Mouse (Mus musculus): ENCODE data around the gene Smim20. TPM values are rescaled to one million over a fixed set of nuclear protein-coding genes. Genes with fewer than 3 reads are reported as not detected.

The Smim20 gene
- polyA plus RNA-seq, 1 experiment from 2014 or later: 65.6 TPM

GRCm38 (mm10) chr5:53269799-53270198, 2.9 kb downstream of the Smim20 start:
- no peak overlapping the region for H3K27ac ChIP-seq
- no peak for ATAC-seq (ENCODE audit: low FRiP score, low read depth)
- 95% methylated on average over 5 of the region's 5 CpGs for whole genome bisulfite sequencing

GRCm38 (mm10) chr5:53270947-53271711, 4.2 kb downstream of the Smim20 start:
- Histone ChIP-seq H3K27me3 (replicated peaks) (no peaks in the 10 kb centered on the region), H3K27ac (no peak overlapping the region), H3K36me3 (no peaks in the 10 kb centered on the region), H3K4me2 (replicated peaks) (no peak overlapping the region), H3K9me3 (no peaks in the 10 kb centered on the region), H3K4me3 (no peak overlapping the region), H3K4me1 (peaks cover 22% of the 10 kb centered on the region), H3K9ac (no peak overlapping the region)
- 94% methylated on average over 13 of the region's 13 CpGs for WGBS
- no peak for ATAC-seq (ENCODE audit: low FRiP score, low read depth)

More at GRCm38 (mm10) chr5:53269799-53270198, 2.9 kb downstream of the Smim20 start:
- H3K4me1 ChIP-seq: peaks cover 16% of the 10 kb centered on the region
- no peaks in the 10 kb centered on the region for H3K36me3 ChIP-seq
- H3K4me3 ChIP-seq: no peak overlapping the region
- H3K4me2 ChIP-seq (replicated peaks): no peak overlapping the region
- no peaks in the 10 kb centered on the region for H3K27me3 ChIP-seq (replicated peaks)
- no peak overlapping the region for H3K9ac ChIP-seq
- H3K9me3 ChIP-seq: no peaks in the 10 kb centered on the region

GRCm38 (mm10) chr5:53272626-53273025, 5.7 kb downstream of the Smim20 start:
- no peaks in the 10 kb centered on the region for H3K27me3 ChIP-seq (replicated peaks)
- 93% methylated on average over 4 of the region's 4 CpGs for WGBS
- no peak overlapping the region for H3K9ac ChIP-seq
- H3K36me3 ChIP-seq: no peaks in the 10 kb centered on the region
- peaks cover 18% of the 10 kb centered on the region for H3K4me1 ChIP-seq
- H3K4me2 ChIP-seq (replicated peaks): no peak overlapping the region
- ATAC-seq (ENCODE audit: low FRiP score, low read depth): no peak
- H3K9me3 ChIP-seq: no peaks in the 10 kb centered on the region
- no peak overlapping the region for H3K27ac ChIP-seq
- no peak overlapping the region for H3K4me3 ChIP-seq

- no peak for ATAC-seq (ENCODE audit: low FRiP score, low read depth)
- H3K9me3 ChIP-seq: no peaks in the 10 kb centered on the region
- H3K27ac ChIP-seq: no peak overlapping the region
- 0 out of 2 replicates have a peak, but pooled peaks cover 10% of the 10 kb centered on the region for H3K4me1 ChIP-seq
- no peak overlapping the region for H3K4me2 ChIP-seq (replicated peaks)
- H3K9ac ChIP-seq: no peak overlapping the region
- 73% methylated on average over 5 of the region's 5 CpGs for WGBS
- H3K36me3 ChIP-seq: peaks cover 5% of the 10 kb centered on the region; the same call in 1 of the 2 replicates
- H3K4me3 ChIP-seq: no peak overlapping the region
- H3K27me3 ChIP-seq (replicated peaks): no peaks in the 10 kb centered on the region
Observed at GRCm38 (mm10) chr5:53273699-53274430, 7.0 kb downstream of the Smim20 start.

GRCm38 (mm10) chr5:53274811-53275355, 8.0 kb downstream of the Smim20 start:
- Histone ChIP-seq H3K27me3 (replicated peaks) (no peaks in the 10 kb centered on the region), H3K4me2 (replicated peaks) (no peak overlapping the region), H3K9me3 (no peaks in the 10 kb centered on the region), H3K9ac (no peak overlapping the region), H3K27ac (no peak overlapping the region), H3K4me3 (no peak overlapping the region), H3K4me1 (0 out of 2 replicates have a peak, but pooled peaks cover 10% of the 10 kb centered on the region), H3K36me3 (peaks cover 5% of the 10 kb centered on the region; the same call in 1 of the 2 replicates)
- ATAC-seq (ENCODE audit: low FRiP score, low read depth): no peak
- WGBS: 55% methylated on average over 5 of the region's 5 CpGs

GRCm38 (mm10) chr5:53275376-53275775, 8.5 kb downstream of the Smim20 start:
- WGBS: 73% methylated on average over 3 of the region's 3 CpGs
- H3K4me2 ChIP-seq (replicated peaks): no peak overlapping the region
- H3K4me1 ChIP-seq: 0 out of 2 replicates have a peak, but pooled peaks cover 10% of the 10 kb centered on the region
- no peak overlapping the region for H3K27ac ChIP-seq
- H3K4me3 ChIP-seq: no peak overlapping the region
- H3K9ac ChIP-seq: no peak overlapping the region
- H3K27me3 ChIP-seq (replicated peaks): no peaks in the 10 kb centered on the region
- no peak for ATAC-seq (ENCODE audit: low FRiP score, low read depth)
- H3K9me3 ChIP-seq: no peaks in the 10 kb centered on the region
- peaks cover 5% of the 10 kb centered on the region; the same call in 1 of the 2 replicates for H3K36me3 ChIP-seq

GRCm38 (mm10) chr5:53276470-53277022, 9.7 kb downstream of the Smim20 start:
- Histone ChIP-seq H3K4me1 (0 out of 2 replicates have a peak, but pooled peaks cover 10% of the 10 kb centered on the region), H3K9ac (no peak overlapping the region), H3K27me3 (replicated peaks) (no peaks in the 10 kb centered on the region), H3K4me3 (no peak overlapping the region), H3K9me3 (no peaks in the 10 kb centered on the region), H3K36me3 (peaks cover 5% of the 10 kb centered on the region; the same call in 1 of the 2 replicates), H3K27ac (no peak overlapping the region), H3K4me2 (replicated peaks) (no peak overlapping the region)
- ATAC-seq (ENCODE audit: low FRiP score, low read depth): no peak
- WGBS: 55% methylated on average over 5 of the region's 5 CpGs

GRCm38 (mm10) chr5:53277716-53278263, 10.9 kb downstream of the Smim20 start:
- Histone ChIP-seq H3K4me2 (replicated peaks) (no peak overlapping the region), H3K27ac (no peak overlapping the region), H3K36me3 (peaks cover 5% of the 10 kb centered on the region; the same call in 1 of the 2 replicates), H3K4me3 (no peak overlapping the region), H3K9ac (no peak overlapping the region), H3K9me3 (no peaks in the 10 kb centered on the region), H3K27me3 (replicated peaks) (no peaks in the 10 kb centered on the region), H3K4me1 (0 out of 2 replicates have a peak, but pooled peaks cover 10% of the 10 kb centered on the region)
- no peak for ATAC-seq (ENCODE audit: low FRiP score, low read depth)
- whole genome bisulfite sequencing: 71% methylated on average over 4 of the region's 4 CpGs

- Histone ChIP-seq H3K4me3 (no peak overlapping the region), H3K9me3 (no peaks in the 10 kb centered on the region), H3K36me3 (peaks cover 5% of the 10 kb centered on the region; the same call in 1 of the 2 replicates), H3K4me1 (0 out of 2 replicates have a peak, but pooled peaks cover 6% of the 10 kb centered on the region), H3K27ac (no peak overlapping the region), H3K9ac (no peak overlapping the region), H3K4me2 (replicated peaks) (no peak overlapping the region), H3K27me3 (replicated peaks) (no peaks in the 10 kb centered on the region)
- 83% methylated on average over 12 of the region's 12 CpGs for WGBS
- no peak for ATAC-seq (ENCODE audit: low FRiP score, low read depth)
Observed at GRCm38 (mm10) chr5:53279216-53279813, 12.4 kb downstream of the Smim20 start.

- Histone ChIP-seq H3K27me3 (replicated peaks) (no peaks in the 10 kb centered on the region), H3K4me3 (no peak overlapping the region), H3K4me1 (peaks cover under 1% of the 10 kb centered on the region; the same call in 1 of the 2 replicates), H3K36me3 (peaks cover 5% of the 10 kb centered on the region; the same call in 1 of the 2 replicates), H3K27ac (no peak overlapping the region), H3K4me2 (replicated peaks) (no peak overlapping the region), H3K9ac (no peak overlapping the region), H3K9me3 (no peaks in the 10 kb centered on the region)
- WGBS: 91% methylated on average over 4 of the region's 4 CpGs
- no peak for ATAC-seq (ENCODE audit: low FRiP score, low read depth)
Observed at GRCm38 (mm10) chr5:53282487-53282886, 15.6 kb downstream of the Smim20 start.

- Histone ChIP-seq H3K9me3 (no peaks in the 10 kb centered on the region), H3K27ac (no peak overlapping the region), H3K27me3 (replicated peaks) (no peaks in the 10 kb centered on the region), H3K36me3 (no peaks in the 10 kb centered on the region), H3K4me2 (replicated peaks) (no peak overlapping the region), H3K4me1 (peaks cover 6% of the 10 kb centered on the region; the same call in 1 of the 2 replicates), H3K9ac (no peak overlapping the region), H3K4me3 (no peak overlapping the region)
- no peak for ATAC-seq (ENCODE audit: low FRiP score, low read depth)
- WGBS: 90% methylated on average over 2 of the region's 2 CpGs
Observed at GRCm38 (mm10) chr5:53286406-53286805, 19.5 kb downstream of the Smim20 start.
